Mouse (Mus musculus) monocyte, adult 59 days (primary cell): Measurements from ENCODE around the gene Gm4559. TPM values are rescaled to one million over a fixed set of nuclear protein-coding genes. Genes with fewer than 3 reads are reported as not detected.

Experiments used
- total RNA-seq, 2 experiments: library from RNA; stranded (reverse); gene quantifications; one replicate each; pipeline ENCODE4 v1.2.4; 2023

Gene Gm4559
- total RNA-seq, result not detected

DNA sequence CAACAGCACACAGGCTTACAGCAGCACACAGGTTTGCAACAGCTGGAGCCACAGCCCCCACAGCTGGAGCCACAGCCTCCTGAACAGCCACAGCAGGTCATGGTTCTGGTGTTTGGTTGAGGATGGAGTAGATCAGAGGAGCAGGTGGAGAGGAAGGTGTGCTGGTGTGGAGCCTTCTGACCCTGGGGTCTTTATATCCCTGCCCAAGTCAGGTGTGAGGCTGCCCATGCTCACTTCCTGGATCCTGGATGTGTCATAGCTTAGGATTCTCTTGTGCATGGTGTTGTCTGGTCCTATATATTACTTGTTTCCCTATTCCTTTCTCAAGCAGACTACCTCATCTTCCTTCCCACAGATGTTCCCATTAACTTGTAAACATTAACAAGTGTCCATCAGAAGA lies at the start of gene Gm4559:
TSS of gene Gm4559 (minus strand) at position 101 of the 400 bp plus-strand sequence.

DNA sequence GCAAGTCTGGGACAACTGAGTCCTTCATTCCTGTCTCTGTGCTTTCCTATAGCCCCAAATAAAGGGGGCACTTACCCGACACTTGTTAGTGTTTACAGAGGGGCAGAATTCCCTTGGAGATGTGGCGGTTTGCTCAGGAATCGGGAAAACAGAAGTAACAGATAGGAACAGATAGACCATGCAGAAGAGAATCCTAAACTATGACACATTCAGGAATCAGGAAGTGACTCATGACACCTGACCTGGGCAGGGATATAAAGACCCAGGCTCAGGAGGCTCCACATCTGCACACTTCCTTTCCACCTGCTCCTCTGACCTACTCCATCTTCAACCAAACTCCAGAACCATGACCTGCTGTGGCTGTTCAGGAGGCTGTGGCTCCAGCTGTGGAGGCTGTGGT lies 29.1 kb upstream of the Gm4559 start, which contains the start of gene Krtap5-4:
TSS of gene Krtap5-4 (plus strand) at position 301 of the 400 bp plus-strand sequence.

DNA sequence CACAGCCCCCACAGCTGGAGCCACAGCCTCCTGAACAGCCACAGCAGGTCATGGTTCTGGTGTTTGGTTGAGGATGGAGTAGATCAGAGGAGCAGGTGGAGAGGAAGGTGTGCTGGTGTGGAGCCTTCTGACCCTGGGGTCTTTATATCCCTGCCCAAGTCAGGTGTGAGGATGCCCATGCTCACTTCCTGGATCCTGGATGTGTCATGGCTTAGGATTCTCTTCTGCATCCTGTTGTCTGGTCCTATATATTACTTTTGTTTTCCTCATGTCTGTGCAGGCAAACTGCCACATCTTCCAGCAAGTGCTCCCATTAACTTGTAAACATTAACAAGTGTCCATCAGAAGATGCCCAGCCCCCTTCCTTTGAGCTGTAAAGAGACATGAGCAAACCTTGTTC lies 22.9 kb upstream of the Gm4559 start, which contains the start of gene Krtap5-1:
TSS of gene Krtap5-1 (minus strand) at position 101 of the 400 bp plus-strand sequence.

DNA sequence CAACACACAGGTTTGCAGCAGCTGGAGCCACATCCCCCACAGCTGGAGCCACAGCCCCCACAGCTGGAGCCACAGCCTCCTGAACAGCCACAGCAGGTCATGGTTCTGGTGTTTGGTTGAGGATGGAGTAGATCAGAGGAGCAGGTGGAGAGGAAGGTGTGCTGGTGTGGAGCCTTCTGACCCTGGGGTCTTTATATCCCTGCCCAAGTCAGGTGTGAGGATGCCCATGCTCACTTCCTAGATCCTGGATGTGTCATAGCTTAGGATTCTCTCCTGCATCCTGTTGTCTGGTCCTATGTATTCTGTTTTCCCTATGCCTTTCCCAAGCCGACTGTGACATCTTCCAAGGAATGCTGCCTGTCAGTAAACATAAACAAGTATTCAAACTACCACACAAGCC lies 15.9 kb downstream of the Gm4559 start, which contains the start of gene Gm2431:
TSS of gene Gm2431 (minus strand) at position 101 of the 400 bp plus-strand sequence.

DNA sequence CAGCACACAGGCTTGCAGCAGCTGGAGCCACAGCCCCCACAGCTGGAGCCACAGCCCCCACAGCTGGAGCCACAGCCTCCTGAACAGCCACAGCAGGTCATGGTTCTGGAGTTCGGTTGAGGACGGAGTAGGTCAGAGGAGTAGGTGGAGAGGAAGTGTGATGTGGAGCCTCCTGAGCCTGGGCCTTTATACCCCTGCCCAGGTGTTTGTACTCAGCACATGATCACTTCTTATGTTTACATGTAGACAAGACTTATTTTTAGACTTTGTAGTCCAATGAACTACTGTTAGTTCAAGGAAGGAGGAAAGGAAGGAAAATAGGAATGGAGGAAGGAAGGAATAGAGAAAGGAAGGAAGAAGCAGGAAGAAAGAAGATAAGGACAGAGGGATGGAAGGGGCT lies 33.2 kb downstream of the Gm4559 start, which contains the start of gene Gm40460:
TSS of gene Gm40460 (minus strand) at position 101 of the 400 bp plus-strand sequence.

DNA sequence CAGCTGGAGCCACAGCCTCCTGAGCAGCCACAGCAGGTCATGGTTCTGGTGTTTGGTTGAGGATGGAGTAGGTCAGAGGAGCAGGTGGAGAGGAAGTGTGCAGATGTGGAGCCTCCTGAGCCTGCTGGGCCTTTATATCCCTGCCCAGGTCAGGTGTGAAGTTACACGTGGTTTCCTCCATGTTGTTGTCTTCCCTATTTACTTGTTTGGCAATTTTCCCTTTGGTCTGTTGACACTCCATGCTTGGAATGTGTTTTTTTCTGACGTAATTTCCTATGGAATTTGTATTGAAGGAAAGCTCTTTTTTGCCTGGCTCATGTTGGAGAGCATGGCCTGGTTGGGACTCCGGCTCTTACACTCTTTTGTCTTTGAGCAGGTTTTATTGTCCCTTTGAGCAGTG lies 44.3 kb downstream of the Gm4559 start, which contains the start of gene Krtap5-5:
TSS of gene Krtap5-5 (minus strand) at position 101 of the 400 bp plus-strand sequence.

Other genes starting within 250 kb of the Gm4559 start
- gene Mob2, start 213.3 kb downstream of the Gm4559 start, total RNA-seq, result 10 to 100 TPM; 33.7 to 38.0 TPM
- 1 to 10 TPM; 1.2 to 2.1 TPM for gene Dusp8, start 178.5 kb downstream of the Gm4559 start, total RNA-seq
- gene Gm45618, start 153.6 kb downstream of the Gm4559 start, total RNA-seq, result not detected
- not detected for gene Gm39115, start 138.3 kb downstream of the Gm4559 start, total RNA-seq
- gene Gm45337, start 129.8 kb downstream of the Gm4559 start, total RNA-seq, result not detected
- not detected for gene Gm29735, start 117.2 kb downstream of the Gm4559 start, total RNA-seq
- not detected for gene Gm4553, start 108.6 kb downstream of the Gm4559 start, total RNA-seq
- not detected for gene Krtap5-2, start 98.4 kb downstream of the Gm4559 start, total RNA-seq
- gene Gm10153, start 84.0 kb downstream of the Gm4559 start, total RNA-seq, result not detected
- not detected for gene Krtap5-3, start 73.0 kb downstream of the Gm4559 start, total RNA-seq
- gene Gm7579, start 62.5 kb downstream of the Gm4559 start, total RNA-seq, result not detected
- gene Krtap5-5, start 44.4 kb downstream of the Gm4559 start, total RNA-seq, result not detected
- gene Gm40460, start 33.3 kb downstream of the Gm4559 start, total RNA-seq, result not detected
- not detected for gene Gm2431, start 16.0 kb downstream of the Gm4559 start, total RNA-seq
- gene Krtap5-1, start 22.8 kb upstream of the Gm4559 start, total RNA-seq, result not detected
- gene Krtap5-4, start 29.2 kb upstream of the Gm4559 start, total RNA-seq, result not detected
- 10 to 100 TPM in 1 of 2 experiments, 1 to 10 TPM in 1; 8.6 to 10.3 TPM for gene Ifitm10, start 99.4 kb upstream of the Gm4559 start, total RNA-seq
- not detected for gene Gm49369, start 108.3 kb upstream of the Gm4559 start, total RNA-seq
- gene Ctsd, start 113.7 kb upstream of the Gm4559 start, total RNA-seq, result 100 to 1,000 TPM; 587 to 608 TPM
- not detected for gene Syt8, start 160.5 kb upstream of the Gm4559 start, total RNA-seq
- 10 to 100 TPM in 1 of 2 experiments, 1 to 10 TPM in 1; 8.4 to 13.1 TPM for gene Tnni2, start 167.4 kb upstream of the Gm4559 start, total RNA-seq
- gene Lsp1, start 186.4 kb upstream of the Gm4559 start, total RNA-seq, result 1,000 to 10,000 TPM; 1,508 to 1,740 TPM
- 10 to 100 TPM; 39.8 to 40.8 TPM for gene Tnnt3, start 224.5 kb upstream of the Gm4559 start, total RNA-seq